Mouse (Mus musculus) liver, embryonic 11.5 days (tissue): ENCODE measurements around the gene S100a4. TPM values are rescaled to one million over a fixed set of nuclear protein-coding genes. Genes with fewer than 3 reads are reported as not detected.

ENCODE experiments used
- ATAC-seq: fragments of 200-750 bp; cut with Nextera tagmentation; replicated peaks from 2 replicates; pipeline ENCODE4 v1.8.0; 2017; ENCODE audit warnings: moderate number of reproducible peaks, mild to moderate bottlenecking, moderate TSS enrichment, moderate library complexity; ENCODE audit not compliant: low FRiP score
- DNase-seq: peaks from one replicate; pipeline ENCODE4 v3.0.0-alpha.2; 2017; ENCODE audit warnings: low spot score
- H3K27ac ChIP-seq: fragments of 300-500 bp; sonication (generic); 2 replicates; pipeline ENCODE4 v1.5.1; 2014; ENCODE audit warnings: mild to moderate bottlenecking, low read depth, low read length, control low read depth
- H3K27me3 ChIP-seq: fragments of 300-500 bp; sonication (generic); replicated peaks from 2 replicates; pipeline ENCODE4 v1.6.1; 2014; ENCODE audit warnings: low read length, mixed read lengths; ENCODE audit not compliant: control insufficient read depth, insufficient read depth
- H3K36me3 ChIP-seq: fragments of 300-500 bp; sonication (generic); 2 replicates; pipeline ENCODE4 v1.6.1; 2014; ENCODE audit warnings: mild to moderate bottlenecking, low read length, moderate library complexity, mixed read lengths; ENCODE audit not compliant: control insufficient read depth, insufficient read depth
- H3K4me1 ChIP-seq: fragments of 300-500 bp; sonication (generic); replicated peaks from 2 replicates; pipeline ENCODE4 v1.6.1; 2014; ENCODE audit warnings: low read length, mixed read lengths; ENCODE audit not compliant: control insufficient read depth, insufficient read depth
- H3K4me2 ChIP-seq: fragments of 300-500 bp; sonication (generic); 2 replicates; pipeline ENCODE4 v1.6.1; 2014; ENCODE audit warnings: mild to moderate bottlenecking, control low read depth, moderate library complexity
- H3K4me3 ChIP-seq: fragments of 300-500 bp; sonication (generic); 2 replicates; pipeline ENCODE4 v1.5.1; 2014; ENCODE audit warnings: low read depth, low read length, control low read depth
- H3K9ac ChIP-seq: fragments of 300-500 bp; sonication (generic); 2 replicates; pipeline ENCODE4 v1.6.1; 2014; ENCODE audit warnings: low read depth, low read length, control low read depth
- H3K9me3 ChIP-seq: fragments of 300-500 bp; sonication (generic); 2 replicates; pipeline ENCODE4 v1.6.1; 2016; ENCODE audit warnings: low read length, inconsistent platforms, mixed read lengths; ENCODE audit not compliant: control insufficient read depth
- WGBS: fragments of 180-500 bp; shearing (Covaris S2); extraction: QIAGEN DNeasy Blood & Tissue Kit; methylation state at CpG from one replicate; pipeline ENCODE4 v1.1.7; 2014; 5-methylcytosine and 5-hydroxymethylcytosine counted together
- polyA plus RNA-seq: library from polyadenylated mRNA; unstranded; fragments of >200 nt; fragmentation: Nextera tagmentation; extraction: Ambion mirVana; gene quantifications from 2 replicates; pipeline ENCODE4 v1.2.1, GENCODE M21; 2014

S100a4 gene
- polyA plus RNA-seq, 1 experiment from 2014 or later = 0.77 TPM

DNA sequence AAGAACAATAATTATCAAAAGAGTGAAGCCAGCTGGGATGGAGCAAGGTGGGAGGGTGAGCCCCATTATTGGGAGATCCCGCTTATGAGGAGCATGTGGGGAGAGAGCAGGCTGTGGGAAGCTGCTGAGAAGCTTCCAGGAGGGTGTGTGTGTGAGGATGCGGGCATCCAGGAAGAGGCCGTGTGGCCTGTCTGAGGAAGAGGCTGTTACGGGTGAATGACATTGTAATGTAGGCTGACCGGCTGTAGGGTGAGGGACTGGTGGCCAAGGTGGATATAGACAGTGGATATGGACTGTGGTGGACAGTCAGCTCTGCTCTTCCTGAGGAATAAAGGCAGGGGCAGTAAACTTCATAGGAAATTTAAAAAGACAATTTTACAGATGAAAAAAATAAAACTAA is 21.9 kb downstream of the S100a4 start:
- no peak overlapping the region for H3K9ac ChIP-seq
- no peaks in the 10 kb centered on the region for H3K9me3 ChIP-seq
- no peaks in the 10 kb centered on the region for H3K27me3 ChIP-seq
- H3K36me3 ChIP-seq = no peaks in the 10 kb centered on the region
- ATAC-seq (no peak), DNase-seq (no peak)
- no peaks in the 10 kb centered on the region for H3K4me1 ChIP-seq
- no peak overlapping the region for H3K4me2 ChIP-seq
- H3K4me3 ChIP-seq = no peak overlapping the region
- H3K27ac ChIP-seq = no peak overlapping the region
- 73% methylated on average over 5 of the region's 5 CpGs for WGBS

DNA sequence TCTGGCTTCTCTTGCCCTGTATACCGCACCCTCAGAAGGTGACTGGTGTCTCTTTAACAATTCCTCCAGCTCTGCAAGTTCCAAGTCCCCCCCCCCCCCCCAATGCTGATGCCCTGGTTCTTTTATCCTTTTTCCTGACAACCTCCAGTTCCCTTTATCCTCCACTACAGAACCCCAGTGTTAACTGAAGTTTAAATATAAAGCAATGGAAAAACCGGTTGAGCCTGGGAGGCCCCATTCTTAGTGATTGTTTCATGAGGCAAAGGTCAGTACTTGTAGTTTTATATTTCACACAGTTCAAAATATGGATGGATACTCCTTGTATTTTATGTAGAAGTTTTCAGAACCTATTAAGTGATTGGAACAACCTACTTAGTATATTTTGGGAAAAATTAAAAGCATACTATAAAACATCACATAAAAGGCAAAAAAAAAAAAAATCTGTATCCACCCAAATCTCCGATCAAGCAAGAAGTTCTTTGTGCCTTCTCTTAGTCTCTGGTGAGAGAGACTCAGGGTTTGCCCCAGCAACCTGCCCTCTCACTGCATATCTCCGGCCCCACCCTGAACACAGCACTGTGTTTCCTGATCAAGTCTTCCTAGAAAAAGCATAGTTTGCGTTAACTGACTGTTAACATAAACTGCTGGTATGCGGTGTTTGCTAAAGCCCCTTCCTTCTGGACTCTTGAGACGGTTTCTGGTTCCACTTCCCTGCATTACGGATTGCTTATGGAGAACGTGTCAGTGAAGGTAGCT is 22.9 kb downstream of the S100a4 start:
- WGBS = 76% methylated on average over 9 of the region's 9 CpGs
- H3K9ac ChIP-seq = no peak overlapping the region
- no peak for DNase-seq
- no peak overlapping the region for H3K4me2 ChIP-seq
- no peaks in the 10 kb centered on the region for H3K27me3 ChIP-seq
- no peak overlapping the region for H3K27ac ChIP-seq
- no peaks in the 10 kb centered on the region for H3K36me3 ChIP-seq
- H3K9me3 ChIP-seq = no peaks in the 10 kb centered on the region
- no peak overlapping the region for H3K4me3 ChIP-seq
- H3K4me1 ChIP-seq = no peaks in the 10 kb centered on the region
- no peak for ATAC-seq

DNA sequence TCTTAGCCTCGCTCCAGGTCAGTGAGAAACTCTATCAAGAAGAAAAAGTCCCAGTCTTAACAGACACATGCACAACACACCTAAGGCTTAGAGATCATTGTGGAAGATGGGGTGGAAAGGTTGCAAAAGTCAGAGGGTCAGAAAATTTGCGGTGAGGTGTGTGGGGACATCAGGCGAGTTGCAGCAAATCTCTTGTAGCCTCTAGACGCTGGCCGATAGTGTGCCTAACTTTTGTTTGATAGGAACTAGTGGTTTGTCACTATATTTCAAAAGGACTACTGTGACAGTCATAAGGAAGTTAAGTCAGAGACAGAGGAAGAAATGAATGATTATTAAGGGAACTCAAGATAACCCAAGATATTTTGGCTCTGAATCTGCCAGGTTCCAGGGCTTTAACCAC is 23.8 kb downstream of the S100a4 start:
- H3K9ac ChIP-seq = no peak overlapping the region
- no peaks in the 10 kb centered on the region for H3K27me3 ChIP-seq
- no peaks in the 10 kb centered on the region for H3K9me3 ChIP-seq
- no peak for ATAC-seq
- H3K4me2 ChIP-seq = no peak overlapping the region
- H3K4me1 ChIP-seq = no peaks in the 10 kb centered on the region
- no peak overlapping the region for H3K4me3 ChIP-seq
- no peak overlapping the region for H3K27ac ChIP-seq
- WGBS = 81% methylated on average over 5 of the region's 5 CpGs
- DNase-seq = no peak
- H3K36me3 ChIP-seq = no peaks in the 10 kb centered on the region

DNA sequence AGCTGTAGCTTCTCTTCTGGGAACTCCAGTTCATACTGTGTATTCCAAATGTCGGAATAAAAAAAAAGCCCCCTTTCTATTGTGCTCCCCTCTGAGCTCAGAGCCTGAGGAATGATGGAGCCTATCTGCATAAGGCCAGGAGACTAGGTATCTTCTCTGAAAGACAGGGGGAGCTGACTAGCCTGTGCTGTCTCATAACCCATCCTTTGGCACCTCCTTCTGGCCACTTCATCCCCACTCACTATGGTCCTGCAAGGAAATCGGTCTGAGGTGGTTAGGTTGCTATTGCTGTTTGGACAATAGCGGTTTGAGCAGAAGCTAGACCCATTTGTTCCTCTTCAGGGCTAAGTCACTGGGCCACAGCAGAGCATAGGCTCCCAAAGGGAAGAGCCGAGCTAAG is 24.2 kb downstream of the S100a4 start:
- 65% methylated on average over 4 of the region's 4 CpGs for WGBS
- Histone ChIP-seq H3K27me3 (no peaks in the 10 kb centered on the region), H3K36me3 (no peaks in the 10 kb centered on the region), H3K4me2 (no peak overlapping the region), H3K9me3 (no peaks in the 10 kb centered on the region), H3K4me3 (no peak overlapping the region), H3K27ac (no peak overlapping the region), H3K9ac (no peak overlapping the region), H3K4me1 (no peaks in the 10 kb centered on the region)
- DNase-seq (no peak), ATAC-seq (no peak)

DNA sequence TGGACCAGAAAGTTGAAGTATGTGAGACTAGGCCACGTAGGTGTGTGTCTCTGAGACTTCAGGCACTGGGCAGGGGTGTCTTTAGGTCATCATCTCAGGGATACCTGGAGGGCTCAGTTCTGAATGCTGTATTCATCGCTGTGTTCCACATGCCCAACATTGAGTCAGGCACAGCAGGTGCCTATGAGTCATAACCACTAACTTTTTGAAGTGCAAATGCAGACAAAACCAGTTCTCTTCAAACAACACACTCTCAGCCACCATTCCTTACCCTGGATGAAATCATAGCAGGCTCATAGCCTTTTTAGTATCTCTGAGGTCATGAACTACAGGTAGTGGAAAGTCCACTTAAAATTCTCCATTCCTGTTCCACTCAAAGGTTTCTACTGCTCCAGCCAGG is 25.7 kb downstream of the S100a4 start:
- Histone ChIP-seq H3K4me1 (no peaks in the 10 kb centered on the region), H3K4me2 (no peak overlapping the region), H3K36me3 (no peaks in the 10 kb centered on the region), H3K9ac (no peak overlapping the region), H3K27ac (no peak overlapping the region), H3K4me3 (no peak overlapping the region), H3K9me3 (no peaks in the 10 kb centered on the region), H3K27me3 (no peaks in the 10 kb centered on the region)
- WGBS = 74% methylated on average over 2 of the region's 2 CpGs
- no peak for ATAC-seq
- DNase-seq = no peak

DNA sequence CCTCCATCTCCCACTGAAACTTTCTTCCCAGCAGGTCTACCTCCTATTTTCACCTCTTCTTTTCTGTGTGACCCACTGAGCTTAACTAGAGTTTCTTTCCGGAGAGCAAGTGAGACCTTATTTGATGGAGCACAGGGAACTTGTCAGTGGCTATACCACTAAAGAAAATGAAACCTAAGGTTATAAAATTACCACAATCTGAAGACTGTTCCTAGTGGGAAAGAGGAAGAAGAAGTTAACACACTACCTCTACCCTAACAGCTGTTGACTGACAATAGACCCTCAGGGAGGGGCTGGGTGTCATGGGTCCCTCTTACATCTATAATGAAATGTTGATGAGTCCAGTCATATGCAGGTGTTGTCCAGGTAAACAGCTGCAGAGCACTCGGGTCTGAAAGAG is 28.4 kb downstream of the S100a4 start:
- WGBS = 76% methylated on average over 2 of the region's 2 CpGs
- no peaks in the 10 kb centered on the region for H3K27me3 ChIP-seq
- H3K36me3 ChIP-seq = no peaks in the 10 kb centered on the region
- DNase-seq = no peak
- ATAC-seq = no peak
- no peak overlapping the region for H3K27ac ChIP-seq
- no peak overlapping the region for H3K9ac ChIP-seq
- H3K4me3 ChIP-seq = no peak overlapping the region
- H3K4me1 ChIP-seq = no peaks in the 10 kb centered on the region
- no peaks in the 10 kb centered on the region for H3K9me3 ChIP-seq
- H3K4me2 ChIP-seq = no peak overlapping the region

DNA sequence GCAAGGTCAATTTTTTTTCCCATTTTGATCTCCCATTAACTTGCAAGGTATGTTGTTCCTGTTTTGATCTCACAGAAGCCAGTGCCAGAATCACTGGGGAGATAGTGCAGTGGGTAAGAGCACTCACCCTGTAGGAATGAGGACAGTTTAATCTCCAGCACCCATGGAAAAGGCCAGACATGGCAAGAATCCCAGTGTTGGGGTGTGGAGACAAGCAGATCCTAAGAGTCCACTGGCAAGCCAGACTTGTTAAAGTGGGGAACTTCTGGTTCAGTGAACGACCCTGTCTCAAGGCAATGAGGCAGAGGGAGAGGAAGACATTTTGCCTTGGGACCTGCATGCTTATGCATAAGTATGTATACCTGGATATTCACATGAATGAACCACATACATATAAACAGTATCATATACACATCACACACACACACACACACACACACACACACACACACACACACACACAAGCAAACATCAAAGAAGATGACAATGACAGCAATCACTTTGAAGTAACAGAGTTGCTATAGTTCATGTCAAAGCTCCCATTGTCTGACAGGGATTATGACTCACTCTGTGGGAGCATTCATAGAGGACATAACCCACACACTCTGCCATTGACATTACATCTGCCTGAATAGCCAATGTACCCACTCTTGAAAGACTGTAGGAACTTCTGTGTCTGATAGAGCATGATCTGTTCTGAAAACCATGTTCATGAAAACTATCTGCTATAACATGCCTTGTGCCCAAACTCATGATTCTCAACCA is 35.1 kb downstream of the S100a4 start:
- 41% methylated on average over 1 of the region's 1 CpGs for WGBS
- Histone ChIP-seq H3K9ac (no peak overlapping the region), H3K27me3 (no peaks in the 10 kb centered on the region), H3K36me3 (no peaks in the 10 kb centered on the region), H3K4me1 (no peaks in the 10 kb centered on the region), H3K4me3 (no peak overlapping the region), H3K9me3 (no peaks in the 10 kb centered on the region), H3K27ac (no peak overlapping the region), H3K4me2 (no peak overlapping the region)
- no peak for ATAC-seq
- DNase-seq = no peak

DNA sequence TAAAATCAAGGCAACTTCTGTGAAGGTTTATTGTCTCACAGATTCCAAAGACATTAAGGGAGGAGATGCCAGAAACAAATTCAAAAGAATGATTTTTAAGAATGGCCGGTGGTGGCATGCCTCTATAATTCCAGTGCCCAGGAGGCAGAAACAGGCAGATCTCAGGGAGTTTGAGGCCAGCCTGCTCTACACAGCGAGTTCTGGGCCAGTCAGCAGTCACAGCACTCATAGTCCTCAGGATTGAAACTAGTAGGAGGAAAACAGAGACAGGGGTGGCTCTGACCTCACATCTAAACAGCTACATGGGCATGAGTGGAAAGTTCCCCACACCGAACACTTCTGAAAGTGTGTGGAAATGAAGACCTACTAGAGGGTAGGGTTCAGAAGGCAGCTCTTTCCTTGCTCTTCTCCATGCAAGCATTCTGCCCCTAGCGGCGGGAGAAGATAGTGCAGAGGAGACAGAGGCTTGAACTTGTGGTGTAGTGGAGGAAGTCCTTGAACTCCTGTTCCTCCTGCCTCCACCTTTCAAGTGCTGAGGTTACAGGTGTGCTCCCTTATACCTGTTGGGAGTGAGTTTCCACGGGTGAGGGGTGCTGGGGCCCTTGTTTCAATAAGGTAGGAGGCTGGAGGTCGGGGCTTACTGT is 36.1 kb downstream of the S100a4 start:
- Histone ChIP-seq H3K9ac (no peak overlapping the region), H3K27ac (no peak overlapping the region), H3K4me2 (no peak overlapping the region), H3K36me3 (no peaks in the 10 kb centered on the region), H3K4me1 (no peaks in the 10 kb centered on the region), H3K9me3 (no peaks in the 10 kb centered on the region), H3K27me3 (no peaks in the 10 kb centered on the region), H3K4me3 (no peak overlapping the region)
- 42% methylated on average over 7 of the region's 7 CpGs for WGBS
- no peak; the same call in 1 of the 2 replicates for ATAC-seq
- no peak for DNase-seq
